In the genomic region with DNA sequence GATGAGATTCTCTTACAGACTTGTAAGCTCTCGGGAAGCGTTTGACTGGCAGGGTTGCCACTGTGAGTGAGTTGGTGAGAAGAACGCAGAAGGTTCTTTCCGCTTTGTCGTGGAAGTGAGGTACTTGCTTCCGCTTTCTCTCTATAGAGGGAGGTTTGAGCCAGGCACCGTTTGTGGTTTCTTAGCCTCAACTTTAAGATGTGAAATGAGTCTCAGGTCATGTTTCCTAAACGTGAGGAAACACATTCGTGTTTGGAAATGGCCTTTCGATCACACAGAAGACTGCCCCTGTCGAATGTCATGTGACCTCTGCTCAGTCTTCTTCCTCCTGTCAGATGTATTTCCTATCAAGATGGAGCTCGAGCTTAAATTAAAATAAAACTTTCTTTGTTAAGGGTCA, we compare ENCODE assay signal across 19 mouse cellular contexts.
A peak's percentile ranks its signal among the peaks of the same experiment; 100 is the strongest.
DNase-seq lines count a peak whose midpoint lies in the region; ATAC-seq and TF ChIP-seq lines count a peak whose summit lies in the region.
"Had no signal": no experiment of that assay in that cellular context is flagged by ENCODE, and none has a peak within 500 bp of the region (broad histone marks: within the 10 kb centered on the region; RNA-seq: fewer than 3 reads in every experiment).

No protein-coding gene starts in this region.

- H3K27ac ChIP-seq in kidney, adult 2 months (ENCODE audit: insufficient read depth, low read depth, low read length) = peak overlapping the region; percentile 58
- H3K27ac ChIP-seq: hindbrain, embryonic 12.5 days; kidney, postnatal 0 days; limb, embryonic 12.5 days; liver, embryonic 15.5 days; midbrain, embryonic 10.5 days had no signal

- no peak for DNase-seq in kidney, adult 2 months
- no peak for DNase-seq in kidney, adult 11 months
- peak; percentile 37 for DNase-seq in T-cell, adult 2 months (ENCODE audit: low spot score)
- DNase-seq in thymus, postnatal 10 days (ENCODE audit: low spot score in 2 of 2) = peak; percentile 4 to 23
- DNase-seq in urinary bladder, postnatal 10 days (ENCODE audit: low spot score) = no peak
- no peak for DNase-seq in frontal cortex, postnatal 36 days (ENCODE audit: low spot score in 2 of 2)
- DNase-seq: cerebellum, postnatal 36 days; forebrain, postnatal 0 days; gastrocnemius, postnatal 10 days; lung, postnatal 14 days; right cerebral cortex, postnatal 4 days had no signal

- ATAC-seq in megakaryocyte progenitor cell, adult 5-6 weeks (replicated peaks; ENCODE audit: poor library complexity) = peak; percentile 88
- ATAC-seq in frontal cortex, adult (ENCODE audit: low TSS enrichment) = no peak
- ATAC-seq: forebrain, postnatal 0 days; Patski had no signal

- no peak for TF ChIP-seq POLR2A in kidney, adult 2 months (IDR thresholded peaks at IDR 0.05; ENCODE audit: low read depth, low read length)

- no peaks in the 10 kb centered on the region for H3K27me3 ChIP-seq in kidney, adult 2 months (replicated peaks; ENCODE audit: control insufficient read depth, insufficient read depth, low read length)
- H3K27me3 ChIP-seq: hindbrain, embryonic 12.5 days; liver, embryonic 15.5 days had no signal

- H3K4me3 ChIP-seq in kidney, adult 2 months (ENCODE audit: insufficient read depth, low read depth, low read length) = peak overlapping the region; percentile 36; the same call in 1 of the 2 replicates
- H3K4me3 ChIP-seq: hindbrain, embryonic 12.5 days; limb, embryonic 12.5 days; liver, embryonic 15.5 days; midbrain, embryonic 10.5 days had no signal

- WGBS in kidney, adult 2 months = 50% methylated on average over 12 of the region's 12 CpGs

- no peaks in the 10 kb centered on the region for H3K4me1 ChIP-seq in kidney, adult 2 months (ENCODE audit: control insufficient read depth, insufficient read depth, low read length)
- H3K4me1 ChIP-seq: hindbrain, embryonic 12.5 days; midbrain, embryonic 10.5 days had no signal

- no peaks in the 10 kb centered on the region for H3K36me3 ChIP-seq in kidney, adult 2 months (ENCODE audit: control insufficient read depth, insufficient read depth, low read length)
- H3K36me3 ChIP-seq: hindbrain, embryonic 12.5 days; limb, embryonic 12.5 days; liver, embryonic 15.5 days; midbrain, embryonic 10.5 days had no signal

- TF ChIP-seq CTCF in kidney, adult 2 months (conservative IDR thresholded peaks at IDR 0.05; ENCODE audit: insufficient read depth, insufficient read length, low read depth, low read length) = no peak

Comparison
In these comparisons a context has a peak if more than half of its experiments do, and no peak if none do; other contexts are left out.
1. DNase-seq: peak in T-cell, adult 2 months (single experiment) and thymus, postnatal 10 days (2 of 2); none in kidney, adult 2 months (single experiment), kidney, adult 11 months (single experiment), urinary bladder, postnatal 10 days (single experiment) and frontal cortex, postnatal 36 days (0 of 2).